Mouse (Mus musculus) liver, embryonic 14.5 days (tissue): ENCODE measurements around the gene Foxred2.

Source experiments
- CTCF ChIP-seq: IDR thresholded peaks from 2 replicates; pipeline ENCODE4 v1.5.1; 2016; ENCODE audit warnings: antibody characterized with exemption, low read depth, control low read depth
- EP300 ChIP-seq: IDR thresholded peaks from 2 replicates; pipeline ENCODE4 v1.6.1; 2016; ENCODE audit warnings: antibody characterized with exemption, low read depth

DNA sequence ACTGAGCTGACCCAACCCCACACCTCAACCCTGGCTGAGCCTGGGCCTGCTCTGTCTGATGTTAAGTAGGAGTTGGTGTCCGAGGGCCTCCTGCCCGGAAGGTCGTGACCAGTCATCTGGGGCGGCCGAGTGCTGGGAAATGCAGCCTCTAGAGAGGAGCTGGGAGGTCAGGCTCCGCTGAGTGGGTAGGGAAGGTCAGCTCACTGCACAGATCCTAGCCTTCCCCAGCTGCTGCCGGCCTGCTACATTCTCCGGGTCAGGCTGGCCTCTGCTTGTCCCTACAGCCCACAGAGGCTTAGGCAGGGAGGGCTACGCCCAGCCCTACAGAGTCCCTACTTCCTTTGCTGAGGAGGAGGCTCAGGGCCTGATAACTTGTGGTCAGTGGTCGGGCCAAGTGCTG is 50.0 kb downstream of the Foxred2 start:
- no peak for TF ChIP-seq CTCF
- TF ChIP-seq EP300 = no peak
